Mouse (Mus musculus) stomach, adult 2 months (tissue): ENCODE results near the gene Ces1a. TPM values are rescaled to one million over a fixed set of nuclear protein-coding genes. Genes with fewer than 3 reads are reported as not detected.

Experiments
- polyA plus RNA-seq: library from polyadenylated mRNA; depleted of rRNA; stranded (reverse); fragments of >200 nt; gene quantifications from 2 replicates; pipeline ENCODE4 v1.2.3, GENCODE M21; 2012; rRNA removed

The Ces1a gene
- not detected in 2 replicates for polyA plus RNA-seq

GRCm38 (mm10) chr8:93048092-93048491 lies at the start of gene Ces1a:
TSS of gene Ces1a (minus strand) at chr8:93048192.

GRCm38 (mm10) chr8:93079887-93080286 lies 31.9 kb upstream of the Ces1a start, which contains the start of gene Ces1b:
TSS of gene Ces1b (minus strand) at chr8:93080017.

Other genes with a start within 250 kb of the Ces1a start
- gene Mmp2, start 220.9 kb downstream of the Ces1a start, polyA plus RNA-seq = 33.6 and 49.7 TPM in 2 replicates
- 3.6 and 5.5 TPM in 2 replicates for gene Lpcat2, start 192.9 kb downstream of the Ces1a start, polyA plus RNA-seq
- gene Capns2, start 146.8 kb downstream of the Ces1a start, polyA plus RNA-seq = 3.1 and 5.0 TPM in 2 replicates
- gene Slc6a2, start 88.1 kb downstream of the Ces1a start, polyA plus RNA-seq = 0.10 and 0.26 TPM in 2 replicates
- 0.09 and 0.22 TPM in 2 replicates for gene Ces1b, start 31.8 kb upstream of the Ces1a start, polyA plus RNA-seq
- not detected in 2 replicates for gene Ces1c, start 83.1 kb upstream of the Ces1a start, polyA plus RNA-seq
- 15.3 and 17.3 TPM in 2 replicates for gene Ces1d, start 149.6 kb upstream of the Ces1a start, polyA plus RNA-seq
- gene Ces1e, start 181.4 kb upstream of the Ces1a start, polyA plus RNA-seq = 1.7 and 1.8 TPM in 2 replicates
- 4.6 and 6.7 TPM in 2 replicates for gene Ces1f, start 231.6 kb upstream of the Ces1a start, polyA plus RNA-seq